In the genomic region with DNA sequence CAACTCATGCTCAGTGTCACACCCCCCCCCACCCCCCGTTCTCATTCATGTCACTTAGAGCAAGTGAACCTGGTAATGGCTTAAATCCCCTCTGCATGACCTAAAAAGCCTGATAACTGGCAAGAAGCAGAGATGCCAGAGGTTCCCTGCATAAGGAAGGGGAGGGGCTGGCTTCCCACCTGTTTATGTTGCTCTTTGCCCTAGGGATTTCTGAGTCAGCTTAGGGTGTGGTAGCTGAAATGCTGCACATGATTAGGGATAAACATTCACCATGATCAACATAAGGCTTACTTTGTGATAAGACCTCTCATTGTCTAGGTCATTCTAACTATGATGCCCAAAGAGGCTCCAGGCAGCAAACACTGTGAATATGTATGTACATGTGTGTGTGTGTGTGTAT, we compare ENCODE assay signal across 22 mouse cellular contexts.
DNase-seq lines count a peak whose midpoint lies in the region; ATAC-seq and TF ChIP-seq lines count a peak whose summit lies in the region.
"Had no signal": no experiment of that assay in that cellular context is flagged by ENCODE, and none has a peak within 500 bp of the region (broad histone marks: within the 10 kb centered on the region; RNA-seq: fewer than 3 reads in every experiment).

No protein-coding gene starts in this region.

- no peaks in the 10 kb centered on the region for H3K4me1 ChIP-seq in intestine, embryonic 15.5 days (replicated peaks)
- no peaks in the 10 kb centered on the region for H3K4me1 ChIP-seq in intestine, postnatal 0 days (replicated peaks; ENCODE audit: control insufficient read depth, insufficient read depth, low read length)
- no peaks in the 10 kb centered on the region for H3K4me1 ChIP-seq in stomach, postnatal 0 days (replicated peaks; ENCODE audit: control insufficient read depth, insufficient read depth)
- H3K4me1 ChIP-seq: embryonic facial prominence, embryonic 12.5 days had no signal

- TF ChIP-seq EP300 in stomach, postnatal 0 days (optimal IDR thresholded peaks at IDR 0.05): no peak

- DNase-seq in stomach, postnatal 0 days (ENCODE audit: low spot score): peak; percentile 23
- DNase-seq in layer of hippocampus, postnatal 10 days (ENCODE audit: low spot score in 2 of 2): no peak
- no peak for DNase-seq in kidney, postnatal 25 days
- DNase-seq: adrenal gland, adult 8-10 months; adrenal gland, postnatal 14 days; adrenal gland, postnatal 36 days; B cell, adult 2 months; cerebellum, adult 11-12 months; cerebellum, adult 2 months; cerebellum, adult 9-10 months; cerebellum, postnatal 10 days; cerebellum, postnatal 25 days had no signal

- H3K4me2 ChIP-seq in intestine, embryonic 15.5 days (replicated peaks): no peak overlapping the region
- no peak overlapping the region for H3K4me2 ChIP-seq in intestine, postnatal 0 days (replicated peaks; ENCODE audit: low read depth)
- no peak overlapping the region for H3K4me2 ChIP-seq in stomach, postnatal 0 days (replicated peaks; ENCODE audit: low read depth)
- H3K4me2 ChIP-seq: embryonic facial prominence, embryonic 12.5 days; forebrain, embryonic 13.5 days; forebrain, embryonic 15.5 days had no signal

- ATAC-seq in intestine, embryonic 15.5 days: peak; percentile 55; the same call in 1 of the 2 replicates
- ATAC-seq in intestine, postnatal 0 days: peak; percentile 53; the same call in 1 of the 2 replicates
- ATAC-seq in stomach, postnatal 0 days (ENCODE audit: low FRiP score, low TSS enrichment): peak; percentile 52
- ATAC-seq: activated CD4-positive, CD25-positive, alpha-beta regulatory T cell, adult 4 months; CD4-positive, CD25-positive, alpha-beta regulatory T cell, adult 4 months; forebrain, embryonic 13.5 days; forebrain, embryonic 15.5 days; Patski had no signal

- no peaks in the 10 kb centered on the region for H3K27me3 ChIP-seq in intestine, embryonic 15.5 days (replicated peaks)
- no peaks in the 10 kb centered on the region for H3K27me3 ChIP-seq in intestine, postnatal 0 days (replicated peaks; ENCODE audit: control insufficient read depth, insufficient read depth, low read length)
- no peaks in the 10 kb centered on the region for H3K27me3 ChIP-seq in stomach, postnatal 0 days (ENCODE audit: control insufficient read depth, insufficient read depth, low read length)
- H3K27me3 ChIP-seq: embryonic facial prominence, embryonic 12.5 days; forebrain, embryonic 15.5 days had no signal

- H3K36me3 ChIP-seq in intestine, embryonic 15.5 days: no peaks in the 10 kb centered on the region
- H3K36me3 ChIP-seq in intestine, postnatal 0 days (ENCODE audit: control insufficient read depth, insufficient read depth): no peaks in the 10 kb centered on the region
- no peaks in the 10 kb centered on the region for H3K36me3 ChIP-seq in stomach, postnatal 0 days (ENCODE audit: control insufficient read depth, insufficient read depth, low read length)
- H3K36me3 ChIP-seq: embryonic facial prominence, embryonic 10.5 days; embryonic facial prominence, embryonic 12.5 days; forebrain, embryonic 15.5 days; G1E had no signal

- H3K27ac ChIP-seq in intestine, embryonic 15.5 days: no peak overlapping the region
- no peak overlapping the region for H3K27ac ChIP-seq in intestine, postnatal 0 days (ENCODE audit: low read depth, low read length)
- no peak overlapping the region for H3K27ac ChIP-seq in stomach, postnatal 0 days (replicated peaks)
- H3K27ac ChIP-seq: embryonic facial prominence, embryonic 10.5 days; embryonic facial prominence, embryonic 12.5 days; forebrain, embryonic 13.5 days; forebrain, embryonic 15.5 days had no signal

- no peaks in the 10 kb centered on the region for H3K9me3 ChIP-seq in intestine, embryonic 15.5 days
- H3K9me3 ChIP-seq in intestine, postnatal 0 days (ENCODE audit: control insufficient read depth): no peaks in the 10 kb centered on the region
- H3K9me3 ChIP-seq in stomach, postnatal 0 days (ENCODE audit: control insufficient read depth, low read length): no peaks in the 10 kb centered on the region
- H3K9me3 ChIP-seq: embryonic facial prominence, embryonic 10.5 days; embryonic facial prominence, embryonic 12.5 days; forebrain, embryonic 13.5 days; forebrain, embryonic 15.5 days; G1E had no signal

- TF ChIP-seq CTCF in intestine, postnatal 0 days (IDR thresholded peaks at IDR 0.05; ENCODE audit: low read depth): no peak
- no peak for TF ChIP-seq CTCF in stomach, postnatal 0 days (IDR thresholded peaks at IDR 0.05; ENCODE audit: low read depth)

- 92% methylated on average over 1 of the region's 1 CpGs for WGBS in intestine, embryonic 15.5 days
- 73% methylated on average over 1 of the region's 1 CpGs for WGBS in intestine, postnatal 0 days
- 75% methylated on average over 1 of the region's 1 CpGs for WGBS in stomach, postnatal 0 days

- H3K9ac ChIP-seq in intestine, embryonic 15.5 days: no peak overlapping the region
- H3K9ac ChIP-seq in intestine, postnatal 0 days (ENCODE audit: low read depth, low read length): no peak overlapping the region
- H3K9ac ChIP-seq in stomach, postnatal 0 days (ENCODE audit: low read length): no peak overlapping the region
- H3K9ac ChIP-seq: embryonic facial prominence, embryonic 12.5 days; forebrain, embryonic 13.5 days; forebrain, embryonic 15.5 days had no signal

- no peak overlapping the region for H3K4me3 ChIP-seq in intestine, embryonic 15.5 days (replicated peaks)
- no peak overlapping the region for H3K4me3 ChIP-seq in intestine, postnatal 0 days (ENCODE audit: low read depth, low read length)
- H3K4me3 ChIP-seq in stomach, postnatal 0 days (ENCODE audit: low read depth, low read length): no peak overlapping the region
- H3K4me3 ChIP-seq: embryonic facial prominence, embryonic 10.5 days; embryonic facial prominence, embryonic 12.5 days; forebrain, embryonic 13.5 days; forebrain, embryonic 15.5 days had no signal
